Mouse (Mus musculus): Measurements from ENCODE around the gene Serp2. TPM values are rescaled to one million over a fixed set of nuclear protein-coding genes. Genes with fewer than 3 reads are reported as not detected.
A peak's percentile ranks its signal among the peaks of the same experiment; 100 is the strongest.
"Not testable (repeated sequence)": the region's sequence is repeated elsewhere in the genome, so short reads cannot be mapped to it uniquely, and the experiment has no call there.

The Serp2 gene
- polyA plus RNA-seq, 1 experiment from 2014 or later, result 23.3 TPM

DNA sequence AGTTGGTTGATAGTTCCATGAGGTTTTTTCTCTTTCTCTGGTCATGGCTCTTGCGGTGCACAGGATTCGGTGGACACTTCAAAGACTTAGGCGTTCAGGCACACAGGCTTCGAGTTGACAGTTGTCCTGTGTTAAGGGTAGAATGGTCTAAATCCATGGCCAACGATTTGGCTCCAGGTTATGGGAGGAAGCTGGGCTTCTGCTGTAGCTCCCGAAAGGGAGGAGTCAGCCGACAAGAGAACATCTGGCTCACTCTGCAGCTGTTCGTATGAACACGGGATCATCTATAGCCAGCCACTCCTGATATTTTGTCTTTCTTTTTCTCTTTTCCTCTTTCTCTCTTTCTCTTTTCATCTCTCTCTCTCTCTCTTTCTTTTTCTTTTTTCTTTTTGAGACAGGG lies 11.9 kb upstream of the Serp2 start:
- H3K4me3 ChIP-seq, result no peak overlapping the region
- no peaks in the 10 kb centered on the region for H3K9me3 ChIP-seq
- H3K27me3 ChIP-seq, result no peaks in the 10 kb centered on the region
- 61% methylated on average over 9 of the region's 9 CpGs for WGBS
- H3K4me1 ChIP-seq, result peaks cover 17% of the 10 kb centered on the region
- H3K9ac ChIP-seq, result no peak overlapping the region
- H3K4me2 ChIP-seq (replicated peaks), result no peak overlapping the region
- no peak overlapping the region for H3K27ac ChIP-seq
- ATAC-seq (ENCODE audit: insufficient number of reproducible peaks, insufficient read depth, low FRiP score, low TSS enrichment), result no peak
- H3K36me3 ChIP-seq, result no peaks in the 10 kb centered on the region

- Histone ChIP-seq H3K4me1 (peaks cover 17% of the 10 kb centered on the region), H3K27ac (no peak overlapping the region), H3K36me3 (no peaks in the 10 kb centered on the region), H3K9me3 (no peaks in the 10 kb centered on the region), H3K4me2 (replicated peaks) (no peak overlapping the region), H3K27me3 (no peaks in the 10 kb centered on the region), H3K4me3 (no peak overlapping the region), H3K9ac (no peak overlapping the region)
- ATAC-seq (ENCODE audit: insufficient number of reproducible peaks, insufficient read depth, low FRiP score, low TSS enrichment), result no peak
- WGBS, result 34% methylated on average over 1 of the region's 1 CpGs
These were observed 10.6 kb upstream of the Serp2 start for GRCm38 (mm10) chr14:76567280-76567679.

DNA sequence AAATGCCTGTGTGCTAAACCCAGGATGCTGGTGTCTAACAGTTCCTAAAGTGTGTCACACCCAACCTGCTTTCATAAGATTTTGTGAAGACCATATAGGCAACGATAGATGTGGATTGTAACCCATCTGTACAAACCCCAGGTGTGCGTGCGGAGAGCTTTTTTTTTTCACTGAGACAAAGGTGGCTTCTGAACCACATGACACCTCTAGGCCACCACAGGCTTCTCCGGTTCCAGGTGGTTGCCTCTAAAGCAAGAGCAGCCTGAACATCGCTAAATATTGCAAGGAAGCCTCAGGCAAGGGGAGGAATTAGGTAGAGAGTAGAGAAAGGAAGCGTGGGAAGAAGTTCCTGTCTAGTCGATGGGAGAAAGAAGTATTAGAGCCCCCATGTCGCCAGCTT lies 10.0 kb upstream of the Serp2 start:
- no peak overlapping the region for H3K4me3 ChIP-seq
- no peak overlapping the region for H3K27ac ChIP-seq
- no peak for ATAC-seq (ENCODE audit: insufficient number of reproducible peaks, insufficient read depth, low FRiP score, low TSS enrichment)
- H3K27me3 ChIP-seq, result no peaks in the 10 kb centered on the region
- no peaks in the 10 kb centered on the region for H3K36me3 ChIP-seq
- no peak overlapping the region for H3K9ac ChIP-seq
- no peaks in the 10 kb centered on the region for H3K9me3 ChIP-seq
- 77% methylated on average over 8 of the region's 8 CpGs for WGBS
- H3K4me2 ChIP-seq (replicated peaks), result no peak overlapping the region
- H3K4me1 ChIP-seq, result peaks cover 17% of the 10 kb centered on the region

DNA sequence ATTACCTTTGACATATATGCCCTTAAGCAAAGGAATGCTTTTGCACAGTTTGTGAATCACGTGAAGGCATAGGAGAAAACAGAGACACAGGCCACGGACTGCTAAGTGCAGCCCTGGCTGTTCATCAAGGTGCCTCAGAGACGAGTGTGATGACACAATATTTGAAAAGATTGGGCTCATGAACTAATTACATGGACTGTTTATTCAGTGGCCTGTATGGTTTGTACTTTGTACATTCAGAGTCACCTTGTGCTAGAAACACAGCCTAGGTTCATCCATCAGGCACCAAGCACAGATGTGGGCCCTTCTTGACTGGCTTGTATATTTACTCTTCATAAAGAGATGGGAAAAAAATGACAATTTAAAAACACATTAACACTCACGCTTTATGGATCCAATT lies 9.5 kb upstream of the Serp2 start:
- Histone ChIP-seq H3K9me3 (no peaks in the 10 kb centered on the region), H3K4me3 (no peak overlapping the region), H3K4me1 (peaks cover 17% of the 10 kb centered on the region), H3K4me2 (replicated peaks) (no peak overlapping the region), H3K9ac (no peak overlapping the region), H3K27ac (no peak overlapping the region), H3K36me3 (no peaks in the 10 kb centered on the region), H3K27me3 (no peaks in the 10 kb centered on the region)
- no peak for ATAC-seq (ENCODE audit: insufficient number of reproducible peaks, insufficient read depth, low FRiP score, low TSS enrichment)
- 85% methylated on average over 4 of the region's 4 CpGs for WGBS

- Histone ChIP-seq H3K27me3 (no peaks in the 10 kb centered on the region), H3K36me3 (no peaks in the 10 kb centered on the region), H3K4me2 (replicated peaks) (no peak overlapping the region), H3K9ac (no peak overlapping the region), H3K4me1 (peaks cover 33% of the 10 kb centered on the region), H3K27ac (no peak overlapping the region), H3K4me3 (no peak overlapping the region), H3K9me3 (no peaks in the 10 kb centered on the region)
- no peak for ATAC-seq (ENCODE audit: insufficient number of reproducible peaks, insufficient read depth, low FRiP score, low TSS enrichment)
- 89% methylated on average over 2 of the region's 2 CpGs for WGBS
These were observed 2.5 kb upstream of the Serp2 start for GRCm38 (mm10) chr14:76559208-76559607.

GRCm38 (mm10) chr14:76558171-76558570 lies 1.5 kb upstream of the Serp2 start:
- not testable (repeated sequence) for H3K9me3 ChIP-seq; H3K4me2 ChIP-seq (replicated peaks); H3K27ac ChIP-seq; H3K4me3 ChIP-seq; ATAC-seq (ENCODE audit: insufficient number of reproducible peaks, insufficient read depth, low FRiP score, low TSS enrichment); H3K36me3 ChIP-seq; H3K27me3 ChIP-seq; H3K9ac ChIP-seq
- 56% methylated on average over 8 of the region's 8 CpGs for WGBS
- peaks cover 37% of the 10 kb centered on the region for H3K4me1 ChIP-seq

DNA sequence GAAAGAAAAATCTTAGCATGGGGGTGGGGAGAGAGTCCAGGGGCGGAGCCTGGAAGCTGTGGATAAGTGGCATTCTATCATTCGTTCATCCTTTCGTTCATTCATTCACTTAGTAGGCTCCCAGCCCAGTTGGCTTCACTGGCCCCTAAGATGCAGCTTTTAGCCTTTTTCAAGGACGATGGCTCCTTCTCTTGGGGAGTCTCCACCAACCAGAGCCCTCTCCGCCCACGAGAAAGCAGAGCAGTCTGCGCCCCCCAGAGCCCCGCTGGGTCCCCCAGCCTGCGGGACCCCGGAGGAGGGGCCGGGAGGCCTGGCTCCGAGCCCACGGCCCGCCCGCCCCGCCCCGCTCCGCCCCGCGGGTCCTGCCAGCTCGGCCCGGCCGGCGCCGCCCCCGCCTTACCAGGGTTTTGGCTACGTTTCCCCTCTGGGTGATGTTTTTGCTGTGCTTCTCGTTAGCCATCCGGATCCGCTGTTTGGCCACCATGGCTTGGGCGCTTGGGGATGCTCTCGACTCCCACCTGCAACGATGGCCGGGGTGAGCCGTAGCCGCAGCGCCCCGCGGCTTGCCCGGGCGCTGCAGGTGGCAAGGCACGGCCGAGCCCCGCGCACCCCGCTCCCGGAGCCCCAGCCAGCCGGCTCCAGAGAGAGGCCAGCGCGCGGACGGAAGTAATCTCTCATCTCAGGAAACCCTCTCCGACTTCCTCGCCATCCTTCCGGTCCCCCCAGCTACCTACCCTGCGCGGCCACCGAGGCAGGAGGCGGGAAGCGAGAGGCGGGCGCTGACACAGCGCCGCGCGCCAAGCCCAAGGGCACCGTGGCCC lies 448 bp downstream of the Serp2 start:
- Histone ChIP-seq H3K36me3 (no peaks in the 10 kb centered on the region), H3K27me3 (no peaks in the 10 kb centered on the region)
- whole genome bisulfite sequencing, result under 1% methylated on average over 61 of the region's 67 CpGs

DNA sequence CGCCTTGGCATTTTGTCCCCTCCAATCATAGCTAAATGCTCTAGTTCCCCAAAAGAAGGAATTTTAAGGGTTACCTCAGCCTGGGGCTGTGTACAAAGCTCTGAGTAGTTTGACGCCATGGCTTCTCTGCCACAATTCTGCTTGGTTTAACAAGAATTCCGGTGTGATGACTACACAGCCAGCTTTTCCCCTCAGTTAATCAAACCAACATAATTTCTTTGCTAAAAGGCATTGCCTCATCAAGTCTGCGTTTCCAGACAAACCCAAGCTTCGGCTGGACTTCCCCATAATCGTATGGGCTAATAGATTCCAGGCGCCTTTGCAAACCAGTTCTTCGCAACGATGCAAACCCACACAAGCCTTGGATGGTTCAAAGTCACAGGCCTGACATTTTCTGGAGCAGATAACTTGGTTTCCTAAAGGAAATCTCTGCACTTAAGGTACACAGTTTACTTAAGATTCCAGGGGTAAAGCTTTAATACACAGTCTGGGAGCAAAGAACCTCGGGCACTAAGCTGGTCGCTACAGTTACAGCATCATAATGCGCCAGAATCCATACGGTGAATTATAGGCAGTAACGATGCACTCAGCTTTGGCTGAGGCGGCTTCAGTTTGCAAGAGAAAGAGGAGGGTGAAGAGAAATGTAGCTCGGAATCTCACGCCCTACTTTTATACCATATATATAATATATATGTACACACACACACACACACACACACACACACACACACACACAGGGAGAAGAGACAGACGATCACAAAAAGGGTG lies 1.2 kb downstream of the Serp2 start:
- Histone ChIP-seq H3K4me3 (peak overlapping the region; percentile 57), H3K4me1 (peaks cover 34% of the 10 kb centered on the region), H3K9ac (peak overlapping the region; percentile 72), H3K36me3 (no peaks in the 10 kb centered on the region), H3K27me3 (no peaks in the 10 kb centered on the region), H3K4me2 (replicated peaks) (peak overlapping the region; percentile 90), H3K9me3 (no peaks in the 10 kb centered on the region), H3K27ac (peak overlapping the region; percentile 92)
- ATAC-seq (ENCODE audit: insufficient number of reproducible peaks, insufficient read depth, low FRiP score, low TSS enrichment), result peak; percentile 17; the same call in 1 of the 2 replicates
- WGBS, result 33% methylated on average over 18 of the region's 18 CpGs

More for the DNA sequence above, 448 bp downstream of the Serp2 start:
- peak; percentile 41; the same call in 1 of the 2 replicates for ATAC-seq (ENCODE audit: insufficient number of reproducible peaks, insufficient read depth, low FRiP score, low TSS enrichment)
- H3K4me1 ChIP-seq, result peaks cover 37% of the 10 kb centered on the region
- peak overlapping the region; percentile 90 for H3K4me2 ChIP-seq (replicated peaks)
- peak overlapping the region; percentile 57 for H3K4me3 ChIP-seq
- peak overlapping the region; percentile 92 for H3K27ac ChIP-seq
- no peaks in the 10 kb centered on the region for H3K9me3 ChIP-seq
- peak overlapping the region; percentile 72 for H3K9ac ChIP-seq

- ATAC-seq (ENCODE audit: insufficient number of reproducible peaks, insufficient read depth, low FRiP score, low TSS enrichment), result no peak
- Histone ChIP-seq H3K4me2 (replicated peaks) (no peak overlapping the region), H3K36me3 (no peaks in the 10 kb centered on the region), H3K4me1 (no peaks in the 10 kb centered on the region), H3K27ac (no peak overlapping the region), H3K27me3 (no peaks in the 10 kb centered on the region), H3K9me3 (no peaks in the 10 kb centered on the region), H3K9ac (no peak overlapping the region), H3K4me3 (no peak overlapping the region)
- 79% methylated on average over 6 of the region's 6 CpGs for whole genome bisulfite sequencing
These were observed 12.6 kb downstream of the Serp2 start for GRCm38 (mm10) chr14:76544136-76544535.

- Histone ChIP-seq H3K4me1 (peaks cover 4% of the 10 kb centered on the region), H3K4me2 (replicated peaks) (no peak overlapping the region), H3K9me3 (no peaks in the 10 kb centered on the region), H3K27ac (no peak overlapping the region), H3K9ac (no peak overlapping the region), H3K27me3 (no peaks in the 10 kb centered on the region), H3K4me3 (no peak overlapping the region), H3K36me3 (no peaks in the 10 kb centered on the region)
- no peak for ATAC-seq (ENCODE audit: insufficient number of reproducible peaks, insufficient read depth, low FRiP score, low TSS enrichment)
- WGBS, result 64% methylated on average over 2 of the region's 2 CpGs
These were observed 15.3 kb downstream of the Serp2 start for GRCm38 (mm10) chr14:76541341-76541740.

DNA sequence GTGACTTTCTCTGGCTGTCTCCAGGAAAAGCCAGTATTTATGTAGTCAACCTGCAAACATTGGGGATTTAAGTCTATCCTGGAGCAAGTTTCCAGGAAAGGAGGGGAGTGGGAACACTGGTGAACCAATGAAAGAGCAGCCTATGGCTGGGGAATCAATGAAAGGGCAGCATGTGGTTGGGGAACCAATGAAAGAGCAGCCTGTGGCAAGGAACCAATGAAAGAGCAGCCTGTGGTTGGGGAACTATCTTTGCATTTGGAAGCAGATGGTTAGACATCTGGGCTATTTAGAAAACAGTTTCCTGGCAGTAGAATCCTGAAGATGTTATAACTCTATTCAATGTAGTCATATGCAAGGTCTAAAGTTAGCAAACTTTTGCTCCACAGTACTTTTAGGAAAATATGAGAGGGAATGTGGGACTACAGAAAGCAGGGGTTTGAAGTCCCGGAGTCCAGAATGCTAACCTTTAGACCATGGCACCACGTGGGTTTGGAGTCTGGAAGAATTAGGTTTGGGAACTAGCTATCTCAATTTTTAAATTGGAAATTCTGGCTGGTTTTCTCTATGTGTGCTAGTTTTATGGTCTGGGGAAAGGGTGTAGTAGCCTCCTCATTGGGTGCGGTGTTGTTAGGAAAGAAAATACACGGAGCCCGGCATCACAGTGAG lies 16.6 kb downstream of the Serp2 start:
- Histone ChIP-seq H3K9ac (no peak overlapping the region), H3K36me3 (no peaks in the 10 kb centered on the region), H3K4me2 (replicated peaks) (no peak overlapping the region), H3K4me1 (peaks cover 4% of the 10 kb centered on the region), H3K4me3 (no peak overlapping the region), H3K9me3 (no peaks in the 10 kb centered on the region), H3K27ac (no peak overlapping the region), H3K27me3 (no peaks in the 10 kb centered on the region)
- no peak for ATAC-seq (ENCODE audit: insufficient number of reproducible peaks, insufficient read depth, low FRiP score, low TSS enrichment)
- 93% methylated on average over 5 of the region's 5 CpGs for WGBS

All from embryonic facial prominence, embryonic 12.5 days (tissue).